Mouse (Mus musculus): ENCODE data around the gene 4930562C15Rik.

GRCm38 (mm10) chr16:4905591-4905990 lies 70.4 kb downstream of the 4930562C15Rik start:
- TF ChIP-seq CTCF (conservative IDR thresholded peaks at IDR 0.05; ENCODE audit: insufficient read depth, insufficient read length, low read depth, low read length) (no peak), POLR2A (IDR thresholded peaks at IDR 0.05; ENCODE audit: low read depth, low read length) (no peak)

All from kidney, adult 2 months (tissue).